Mouse (Mus musculus) WW6 (cell line): Measurements from ENCODE around the gene Hk2.

ENCODE experiments used
- DNase-seq: peaks from one replicate; pipeline ENCODE4 v3.0.0-alpha.2; 2013; ENCODE audit warnings: low read depth, low spot score

Gene Hk2

DNA sequence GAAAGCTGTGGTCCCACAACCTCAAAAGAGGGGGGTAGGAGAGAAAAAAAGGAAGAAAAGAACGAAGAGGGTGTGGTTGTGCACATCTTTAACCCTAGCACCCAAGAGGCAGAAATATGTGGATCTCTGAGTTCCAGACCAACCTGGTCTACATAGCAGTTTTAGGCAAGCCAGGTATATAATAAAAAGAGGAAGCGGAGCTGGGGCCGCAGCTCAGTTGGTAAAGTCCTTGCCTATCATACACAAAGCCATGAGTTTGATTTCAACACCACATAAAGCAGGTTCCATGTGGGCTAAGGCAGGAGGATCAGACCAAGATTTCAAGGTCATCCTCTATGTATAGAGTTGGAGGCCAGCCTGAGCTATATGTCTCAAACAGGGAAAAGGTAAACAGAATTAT lies 4.0 kb downstream of the Hk2 start:
- no peak for DNase-seq

DNA sequence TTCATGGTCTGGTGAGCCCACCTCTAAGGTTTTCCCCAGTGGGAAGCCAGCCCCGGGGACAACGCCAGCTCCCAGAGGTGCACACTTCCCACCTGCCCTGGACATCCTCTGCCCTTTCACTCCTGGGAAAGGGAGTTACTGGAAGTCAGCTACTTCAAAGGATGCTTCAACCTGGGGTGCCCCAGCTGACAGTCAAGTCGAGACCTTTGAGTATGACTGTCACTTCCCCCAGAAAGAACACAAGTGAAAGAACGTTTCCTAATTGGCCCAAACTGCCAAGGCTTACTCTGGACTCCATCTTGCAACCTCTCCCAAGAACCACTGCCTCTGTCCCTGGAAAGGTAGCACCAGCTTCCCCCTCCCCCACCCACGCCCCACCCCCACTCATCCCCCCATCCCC lies 4.5 kb downstream of the Hk2 start:
- DNase-seq: no peak

DNA sequence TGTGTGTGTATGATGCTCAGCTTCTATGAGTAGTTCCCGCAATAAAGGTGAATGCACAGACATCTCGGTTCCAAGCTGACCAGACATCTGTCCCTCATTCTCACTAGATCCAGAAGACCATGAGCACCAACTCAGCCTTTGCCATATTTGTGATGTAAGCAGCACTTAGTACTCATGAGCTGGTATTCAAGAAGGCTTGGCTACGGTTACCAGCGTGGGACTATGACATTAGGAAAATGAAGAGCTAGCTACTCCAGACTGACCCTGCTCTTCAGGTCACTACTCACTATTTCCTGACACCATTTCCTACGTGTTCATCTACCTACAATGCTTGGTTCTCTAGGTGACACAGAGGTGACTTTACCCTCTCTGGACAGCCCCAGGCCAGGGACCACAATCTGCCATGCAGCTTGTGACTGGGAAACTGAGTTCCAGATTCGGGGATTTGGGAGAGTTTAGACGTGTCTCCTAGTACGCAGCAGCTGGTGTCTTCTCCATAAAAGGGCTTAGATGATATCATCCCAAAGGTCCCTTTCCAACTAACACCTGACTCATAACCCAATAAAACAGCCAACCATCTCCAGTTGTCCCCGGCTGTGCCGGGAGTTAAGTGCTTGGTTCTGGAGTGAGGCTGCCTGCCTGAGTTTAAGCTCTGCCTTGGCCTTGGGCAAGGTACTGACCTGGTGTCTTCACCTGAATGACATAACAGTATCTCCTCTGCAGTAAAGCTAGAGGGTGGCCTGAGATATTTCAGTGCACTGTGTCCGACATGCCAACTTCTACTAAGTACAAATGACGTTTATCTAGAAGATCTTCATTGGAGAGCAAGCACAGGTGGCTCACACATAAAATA lies 6.3 kb downstream of the Hk2 start:
- DNase-seq: no peak

DNA sequence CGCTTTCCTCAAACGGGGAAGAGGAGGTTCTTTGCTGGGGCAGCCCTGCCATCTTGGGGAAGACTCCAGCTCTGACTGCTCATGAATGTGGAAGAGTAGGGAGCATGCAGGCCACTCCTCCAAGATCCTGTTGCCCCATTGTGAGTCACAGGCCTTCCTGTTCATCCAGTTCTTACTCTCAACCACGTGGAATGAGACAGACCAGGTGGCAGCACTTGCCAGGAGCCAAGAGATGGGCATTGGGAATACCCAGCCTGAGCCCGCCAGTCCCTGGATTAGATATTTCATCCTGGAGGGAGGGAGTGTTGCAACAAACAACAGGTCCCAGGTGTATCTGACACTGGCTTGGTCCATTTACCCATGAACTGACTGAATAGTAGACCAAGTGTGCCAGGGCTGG lies 7.6 kb downstream of the Hk2 start:
- DNase-seq: no peak

DNA sequence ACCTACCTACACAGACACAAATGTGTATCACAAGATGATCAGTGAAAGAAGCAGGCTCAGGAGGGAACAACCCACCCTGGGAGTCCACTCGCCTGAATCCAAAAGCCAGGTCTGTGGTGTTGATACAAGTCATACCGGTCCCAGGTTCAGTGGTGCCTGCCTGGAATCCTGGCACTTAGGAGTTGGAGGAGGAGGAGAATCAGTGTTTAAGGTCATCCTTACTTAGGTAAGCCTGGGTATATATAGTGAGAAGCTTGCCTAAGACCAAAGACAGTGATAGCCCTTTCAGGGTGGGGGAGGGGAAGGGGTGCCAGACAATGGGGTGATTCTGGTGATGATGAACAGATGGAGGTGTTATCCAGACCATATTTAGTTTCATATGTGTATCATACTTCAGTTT lies 9.0 kb downstream of the Hk2 start:
- no peak for DNase-seq

DNA sequence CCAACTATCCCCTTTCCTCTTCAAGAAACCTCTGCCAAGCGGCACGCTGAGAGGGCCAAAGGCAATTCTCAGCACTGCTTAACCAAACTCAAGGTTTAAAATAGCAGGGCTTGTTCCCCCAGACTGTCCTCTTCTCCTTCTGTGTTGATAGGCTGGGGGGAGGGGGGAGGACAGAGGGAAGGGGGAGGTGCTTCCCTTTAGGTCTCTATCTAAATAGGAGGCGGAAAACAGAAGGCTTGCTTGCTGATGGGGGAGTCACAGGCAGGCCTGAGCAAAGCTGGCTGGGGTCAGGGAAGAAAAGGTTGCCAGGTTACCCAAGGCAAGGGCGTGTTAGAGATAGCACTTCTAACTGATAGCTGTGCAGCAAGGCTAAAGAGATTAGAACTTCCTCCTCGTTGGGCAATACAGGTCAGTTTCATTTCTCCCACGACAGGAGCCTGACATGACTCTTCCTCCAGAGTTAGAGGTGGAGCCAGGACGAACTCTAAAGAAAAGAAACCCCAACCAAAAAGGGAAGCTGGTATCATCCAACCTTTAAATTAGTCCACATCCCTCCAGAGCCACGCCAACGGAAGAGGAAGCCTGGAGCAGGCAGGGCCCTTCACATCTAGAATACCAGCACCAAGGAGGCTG lies 10.3 kb downstream of the Hk2 start:
- DNase-seq: no peak

DNA sequence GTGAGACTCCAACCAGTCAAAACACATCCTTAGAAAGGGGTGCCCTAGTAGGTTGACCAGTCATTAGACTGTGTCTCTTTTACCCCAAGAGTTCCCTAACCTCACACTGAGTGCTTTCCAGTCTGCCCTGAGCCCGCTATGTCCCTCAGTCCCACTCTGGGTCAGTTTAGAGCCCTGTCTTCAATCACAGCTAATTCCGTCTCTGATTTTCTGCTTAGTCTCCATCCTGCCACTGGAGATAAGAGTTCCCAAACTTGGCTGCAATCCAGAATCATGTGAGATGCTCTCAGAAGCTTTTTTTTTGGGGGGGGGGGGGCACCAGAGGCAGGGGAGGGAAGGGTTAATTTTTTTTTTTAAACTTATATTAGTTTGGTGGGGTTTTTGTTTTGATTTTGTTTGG lies 11.5 kb downstream of the Hk2 start:
- DNase-seq: no peak

DNA sequence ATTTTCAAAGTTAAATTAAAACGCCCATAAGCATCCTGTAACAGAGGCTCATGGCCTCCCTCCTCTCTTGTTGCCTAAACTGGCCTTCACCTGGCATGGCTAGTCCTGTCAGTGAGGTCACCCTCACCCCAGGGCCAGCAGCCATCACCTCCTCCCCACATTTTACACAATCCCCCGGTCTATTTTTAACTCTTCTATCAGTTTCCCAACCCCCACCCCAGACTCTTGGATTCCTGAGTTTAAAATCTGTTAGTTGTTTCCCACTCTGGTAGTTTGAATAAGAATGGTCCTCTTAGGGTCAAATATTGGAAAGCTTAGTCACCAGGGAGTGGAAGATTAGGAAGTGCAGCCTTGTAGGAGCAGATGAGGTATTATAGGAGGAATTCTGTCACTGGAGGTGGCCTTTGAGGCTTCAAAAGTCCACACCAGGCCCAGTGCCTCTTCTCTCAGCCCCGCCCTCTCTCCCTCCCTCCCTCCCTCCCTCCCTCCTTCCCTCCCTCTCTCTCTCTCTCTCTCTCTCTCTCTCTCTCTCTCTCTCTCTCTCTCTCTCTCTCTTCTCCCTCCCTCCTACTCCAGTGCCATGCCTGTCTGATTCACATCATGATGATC lies 13.4 kb downstream of the Hk2 start:
- DNase-seq: no peak

DNA sequence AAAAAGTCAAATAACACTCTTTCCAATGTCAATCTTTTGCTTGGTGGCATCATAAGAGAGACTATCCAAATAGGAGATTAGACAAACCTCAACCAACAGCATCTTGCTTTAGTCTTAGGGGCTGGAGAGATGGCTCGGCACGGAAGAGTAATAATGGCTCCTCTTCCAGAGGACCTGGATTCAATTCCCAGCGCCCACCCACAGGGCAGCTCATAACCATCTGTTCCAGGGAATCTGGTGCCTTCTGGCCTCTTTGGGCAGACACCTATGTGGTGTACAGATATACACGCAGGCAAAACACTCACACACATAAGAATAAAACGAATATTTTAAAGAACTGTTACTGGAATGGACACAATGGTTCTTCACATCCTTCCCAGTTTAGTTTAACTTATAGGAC lies 15.0 kb downstream of the Hk2 start:
- DNase-seq: no peak

DNA sequence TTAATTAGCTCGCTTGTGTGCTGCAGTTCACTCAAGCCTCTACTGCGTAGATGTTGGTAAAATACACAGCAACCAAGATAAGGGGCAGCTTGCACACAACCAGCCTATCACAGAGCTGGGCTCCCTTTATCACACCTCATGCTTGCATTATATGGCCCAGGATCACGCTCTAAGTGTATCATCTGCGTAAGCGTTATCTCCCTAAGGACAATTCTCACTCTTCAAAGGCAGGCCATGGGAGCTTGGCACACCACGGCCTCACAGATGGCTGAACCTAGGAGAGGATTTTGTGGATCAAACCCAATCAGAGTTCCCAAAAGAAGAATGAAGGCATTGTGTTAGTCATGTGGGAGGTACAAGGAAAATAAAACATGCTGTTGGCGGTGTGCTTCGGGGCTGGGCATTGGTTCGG lies 17.4 kb downstream of the Hk2 start:
- no peak for DNase-seq

DNA sequence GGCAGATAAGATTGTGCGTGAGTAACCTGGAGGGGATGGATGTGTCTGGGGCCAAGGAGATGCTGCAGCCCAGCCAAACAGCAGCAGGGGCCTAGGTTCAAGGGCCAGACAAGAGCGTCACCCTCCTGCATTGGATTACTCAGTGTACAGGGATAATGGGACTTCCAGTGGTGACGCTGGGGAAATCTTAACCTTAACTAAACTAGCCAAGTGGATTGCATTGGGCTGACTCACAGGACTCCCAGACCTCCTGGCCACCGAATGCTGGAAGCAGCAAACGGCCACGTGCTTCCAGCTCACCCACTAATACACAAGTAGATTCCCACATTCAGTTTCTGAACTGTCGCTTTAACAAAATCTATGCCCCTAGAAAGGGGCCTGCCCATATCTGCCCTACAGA lies 18.0 kb downstream of the Hk2 start:
- DNase-seq: no peak

DNA sequence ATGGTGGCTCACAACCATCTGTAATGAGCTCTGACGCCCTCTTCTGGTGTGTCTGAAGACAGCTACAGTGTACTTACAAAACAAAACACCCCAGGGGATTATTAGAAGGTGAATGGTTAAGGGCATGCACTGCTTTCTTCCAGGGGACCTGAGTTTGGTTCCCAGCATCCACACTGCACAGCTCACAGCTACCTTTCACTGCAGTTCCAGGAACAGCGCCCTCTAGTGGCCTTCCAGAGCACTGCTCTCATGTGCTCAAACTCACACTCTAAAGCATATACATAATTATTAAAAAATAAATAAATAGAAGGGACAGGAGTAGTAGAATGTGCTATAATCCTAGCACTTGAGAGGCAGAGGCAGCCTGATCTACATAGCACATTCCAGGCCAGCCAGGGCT lies 18.9 kb downstream of the Hk2 start:
- DNase-seq: no peak

DNA sequence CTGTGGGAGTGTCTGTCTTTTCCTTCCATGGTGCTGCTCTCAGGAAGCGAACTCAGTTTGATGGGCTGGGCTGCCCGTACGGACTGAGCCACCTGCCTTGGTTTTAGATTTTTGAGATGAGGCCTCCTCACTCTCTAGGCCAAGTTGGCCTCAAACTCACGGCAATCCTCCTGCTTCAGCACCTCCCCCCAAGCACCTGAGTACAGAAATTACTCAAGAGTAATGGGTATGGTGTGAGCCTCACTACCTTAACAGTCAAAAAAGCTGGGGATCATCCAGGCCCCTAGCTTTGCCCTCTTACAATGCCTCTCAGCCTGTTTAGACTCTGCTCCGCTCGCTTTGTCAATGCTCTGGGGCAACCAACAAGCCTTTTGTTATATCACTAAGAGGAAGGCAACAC lies 19.5 kb downstream of the Hk2 start:
- no peak for DNase-seq

DNA sequence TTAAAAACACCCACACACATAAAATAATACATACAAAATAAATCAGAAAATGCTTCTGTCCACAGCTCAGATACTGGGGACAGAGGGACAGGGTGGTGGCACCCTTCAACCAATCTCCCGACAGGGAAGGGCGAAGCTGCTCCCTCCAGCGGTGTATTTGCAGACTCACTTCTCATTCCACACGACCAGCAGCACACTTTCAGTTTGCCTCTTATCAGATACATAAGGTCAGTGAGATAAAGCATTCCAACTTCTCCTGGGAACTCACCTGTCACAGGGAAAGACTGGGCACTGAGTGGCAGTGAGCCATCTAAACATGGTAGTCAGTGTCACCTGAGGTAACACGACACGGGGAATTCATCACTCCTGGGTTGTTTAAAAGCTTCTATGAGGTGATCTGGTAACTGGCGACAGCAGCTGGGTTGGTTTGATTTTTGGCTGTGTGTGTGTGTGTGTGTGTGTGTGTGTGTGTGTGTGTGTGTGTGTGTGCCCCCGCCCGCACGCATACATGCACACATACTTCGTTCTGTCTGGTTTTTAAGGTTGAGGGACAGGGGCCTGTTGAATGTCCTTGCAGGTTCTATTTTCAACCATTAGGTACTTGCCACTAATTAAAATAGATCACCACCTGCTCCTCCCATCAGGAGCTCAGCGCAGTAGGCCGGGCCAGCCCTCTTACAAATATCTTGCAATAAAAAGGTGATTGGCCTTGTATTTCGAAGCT lies 20.5 kb downstream of the Hk2 start:
- DNase-seq: no peak

DNA sequence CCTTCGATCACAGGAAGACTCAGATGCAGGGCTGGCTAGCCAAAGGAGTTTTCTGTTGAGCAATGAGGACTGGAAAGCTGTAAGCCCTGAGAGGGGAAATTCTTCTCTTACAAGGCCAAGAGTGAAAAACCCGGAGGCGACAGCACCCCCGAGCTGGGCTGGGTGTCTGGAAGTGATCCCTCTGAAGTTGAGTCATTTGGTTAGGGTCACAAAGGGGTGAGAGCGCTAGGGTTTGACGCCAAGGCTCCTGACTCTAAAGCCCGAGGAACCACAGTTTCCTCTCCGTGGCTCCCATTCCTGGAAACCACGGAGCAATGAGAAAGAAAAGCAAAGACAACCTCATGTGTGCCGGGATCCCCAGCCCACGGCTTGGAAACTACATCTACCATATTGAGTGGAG lies 21.2 kb downstream of the Hk2 start:
- DNase-seq: no peak

DNA sequence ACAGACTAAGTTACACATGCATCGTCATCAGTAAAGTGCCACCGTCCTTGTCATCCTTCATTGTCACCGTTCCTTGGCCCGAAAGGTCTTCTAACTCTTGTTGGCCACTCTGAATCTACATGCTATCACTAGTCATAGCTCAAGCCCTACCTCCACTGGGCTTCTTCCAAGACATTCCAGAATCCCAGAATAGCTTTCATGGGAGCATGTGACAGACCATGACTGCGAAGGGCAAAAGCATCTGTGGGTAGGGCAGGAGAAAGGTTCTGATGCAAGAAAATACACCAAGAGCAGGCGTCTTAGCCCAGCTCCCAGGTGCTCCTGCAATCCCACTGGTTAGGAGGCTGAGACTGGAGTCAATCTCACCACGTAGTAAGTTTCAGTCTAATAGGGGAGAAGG lies 22.5 kb downstream of the Hk2 start:
- no peak for DNase-seq

DNA sequence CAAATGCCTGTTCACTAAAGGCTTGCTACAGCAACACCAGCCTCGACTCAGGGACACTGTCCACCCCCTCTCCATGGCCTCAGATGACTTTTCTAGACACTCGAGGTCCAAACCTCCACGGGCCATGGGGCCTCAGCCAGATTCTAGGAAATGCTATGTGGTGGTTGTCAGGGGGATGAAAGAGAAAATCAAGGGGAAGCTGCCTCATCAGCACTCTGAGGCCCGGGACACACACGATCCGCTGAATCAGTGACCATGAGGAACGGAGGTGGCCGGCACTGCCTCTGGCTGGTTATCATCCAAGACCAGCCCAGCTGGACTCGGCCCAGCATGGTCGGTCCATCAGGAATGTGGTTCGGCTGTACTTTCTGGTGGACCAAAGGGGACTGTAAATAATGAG lies 23.2 kb downstream of the Hk2 start:
- no peak for DNase-seq

DNA sequence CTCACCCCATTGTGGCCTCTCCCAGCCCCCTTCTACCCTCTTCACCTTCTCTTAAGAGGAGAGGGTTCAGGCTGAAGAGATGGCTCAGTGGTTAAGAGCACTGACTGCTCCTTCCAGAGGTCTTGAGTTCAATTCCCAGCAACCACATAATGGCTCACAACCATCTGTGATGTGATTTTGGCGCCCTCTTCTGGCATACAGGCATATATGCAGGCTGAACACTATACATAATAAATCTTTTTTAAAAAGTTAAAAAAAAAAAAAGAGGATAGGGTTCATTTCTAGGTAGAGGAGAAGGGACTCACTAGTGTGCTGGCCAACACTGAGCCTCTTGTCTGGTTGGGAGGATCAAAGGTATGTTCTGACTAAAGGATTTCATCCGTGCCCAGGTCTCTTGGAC lies 24.2 kb downstream of the Hk2 start:
- no peak for DNase-seq

DNA sequence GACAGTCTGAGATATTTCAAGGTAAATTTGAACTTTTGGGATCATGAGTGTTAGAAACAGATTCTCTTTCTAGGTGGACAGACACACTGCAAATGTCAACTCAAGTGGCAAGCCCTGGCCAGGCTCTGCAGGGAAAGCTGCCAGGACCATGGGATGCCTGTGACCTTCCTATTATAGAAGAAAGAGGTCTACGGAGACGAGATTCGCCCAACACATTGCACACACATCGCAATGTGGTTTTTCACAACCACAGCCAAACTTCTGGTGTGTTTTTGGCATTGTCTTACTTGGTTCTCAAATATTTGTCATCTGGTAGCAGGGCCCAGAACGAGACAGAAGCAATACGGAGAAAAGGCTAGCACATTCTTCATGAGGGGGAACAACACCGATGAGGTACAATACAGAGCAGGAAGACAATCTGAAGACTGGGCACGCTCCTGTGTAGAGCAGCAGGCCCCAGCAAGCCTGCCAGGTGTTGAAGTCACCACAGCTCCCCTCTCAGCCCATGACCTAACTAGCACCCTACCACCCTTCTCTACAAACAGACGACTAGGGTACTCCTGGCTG lies 26.1 kb downstream of the Hk2 start:
- DNase-seq: no peak

DNA sequence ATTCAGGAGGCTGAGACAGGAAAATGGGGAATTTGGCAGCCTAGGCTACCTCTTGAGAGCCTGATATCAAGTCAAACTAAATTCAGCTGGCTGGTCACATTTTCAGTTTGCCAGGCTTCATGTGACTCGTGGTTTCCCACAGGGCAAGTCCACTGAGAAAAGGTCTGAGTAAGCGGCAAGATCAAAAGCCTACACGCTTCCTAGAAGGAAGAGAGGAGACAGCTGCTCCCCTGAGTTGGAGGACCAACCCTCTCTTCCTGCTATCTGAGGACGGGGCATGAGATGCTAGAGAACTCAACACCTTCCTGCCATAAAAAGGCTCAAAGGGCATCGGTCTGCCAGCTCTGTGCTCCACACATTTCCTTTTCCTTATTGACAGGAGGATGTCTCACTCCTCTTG lies 27.2 kb downstream of the Hk2 start:
- no peak for DNase-seq

DNA sequence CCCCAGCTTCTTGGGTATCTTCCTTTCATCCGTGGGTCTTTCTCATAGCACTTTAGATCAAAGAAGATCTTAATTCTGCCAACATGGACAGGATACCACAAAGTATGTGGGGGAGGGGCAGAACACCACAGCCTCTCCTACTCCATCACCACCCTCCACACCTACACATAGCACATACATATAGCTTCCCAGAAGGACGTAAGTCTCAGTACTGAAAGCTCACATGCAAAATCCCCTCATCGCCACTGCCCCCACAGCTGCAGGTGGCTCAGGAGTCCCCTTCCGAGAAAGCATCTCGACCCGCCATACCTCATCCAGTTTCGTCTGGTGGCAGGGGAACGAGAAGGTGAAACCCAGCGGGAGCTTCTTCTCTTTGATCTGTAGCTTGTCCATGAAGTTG lies 29.7 kb downstream of the Hk2 start:
- no peak for DNase-seq

DNA sequence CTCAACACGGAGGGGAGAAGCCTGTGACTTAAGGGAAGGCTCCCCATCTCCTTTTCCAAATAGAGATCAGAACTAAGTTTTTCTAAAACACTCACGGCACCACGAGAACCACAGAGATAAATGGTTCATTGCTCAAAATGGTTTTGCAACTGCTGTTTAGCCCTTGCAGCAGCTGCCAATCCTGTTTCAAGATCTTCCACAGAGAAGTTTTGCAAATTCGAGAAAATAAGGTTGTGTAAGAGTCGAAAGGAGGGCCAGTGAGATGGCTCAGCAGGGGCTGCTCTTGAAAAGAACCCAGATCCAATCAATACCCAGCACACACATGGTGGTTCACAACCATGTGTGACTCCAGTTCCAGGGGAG lies 32.8 kb downstream of the Hk2 start:
- no peak for DNase-seq
